Mouse (Mus musculus): Measurements from ENCODE around the gene Vstm4. TPM values are rescaled to one million over a fixed set of nuclear protein-coding genes. Genes with fewer than 3 reads are reported as not detected.

Gene Vstm4
- polyA plus RNA-seq, 1 experiment: not detected

DNA sequence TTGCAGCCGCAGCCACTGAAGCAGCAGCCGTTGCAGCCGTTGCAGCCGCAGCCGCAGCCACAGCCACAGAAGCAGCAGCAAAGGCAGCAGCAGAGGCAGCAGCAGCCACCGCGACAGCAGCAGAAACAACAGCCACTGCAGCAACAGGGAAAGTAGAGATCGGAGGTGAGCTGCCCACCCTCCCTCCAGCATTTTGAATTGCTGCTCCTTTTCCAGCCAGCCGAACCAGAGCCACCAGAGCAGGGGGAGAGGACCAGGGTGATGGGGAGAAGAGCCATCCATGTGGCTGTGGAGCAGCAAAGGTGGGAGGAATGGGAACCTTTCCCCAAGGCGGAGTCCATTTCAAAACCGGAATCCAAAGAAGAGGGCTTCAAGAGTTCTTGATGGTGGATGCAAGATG, 20.4 kb upstream of the Vstm4 start:
- no peak for TF ChIP-seq GATA1 (IDR thresholded peaks at IDR 0.05; ENCODE audit: low read length)

DNA sequence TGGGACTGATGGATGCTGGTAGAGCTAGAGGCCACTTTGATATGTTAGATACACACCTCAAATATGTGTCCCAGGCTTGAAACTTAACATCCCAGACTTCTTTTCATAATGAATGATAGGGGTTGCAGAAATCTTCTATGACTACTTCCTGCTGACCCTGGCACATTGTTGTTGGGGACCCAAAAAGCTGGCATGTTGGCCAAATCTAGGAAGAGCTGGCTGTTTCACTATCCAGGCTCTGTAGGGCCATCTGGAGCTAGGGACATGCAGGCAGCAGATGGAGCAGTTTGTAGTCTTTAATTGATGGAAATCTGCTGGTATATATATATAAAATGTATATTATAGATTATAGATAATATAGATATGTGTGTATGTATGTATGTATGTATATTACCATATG, 14.5 kb upstream of the Vstm4 start:
- TF ChIP-seq GATA1 (IDR thresholded peaks at IDR 0.05; ENCODE audit: low read length): no peak

DNA sequence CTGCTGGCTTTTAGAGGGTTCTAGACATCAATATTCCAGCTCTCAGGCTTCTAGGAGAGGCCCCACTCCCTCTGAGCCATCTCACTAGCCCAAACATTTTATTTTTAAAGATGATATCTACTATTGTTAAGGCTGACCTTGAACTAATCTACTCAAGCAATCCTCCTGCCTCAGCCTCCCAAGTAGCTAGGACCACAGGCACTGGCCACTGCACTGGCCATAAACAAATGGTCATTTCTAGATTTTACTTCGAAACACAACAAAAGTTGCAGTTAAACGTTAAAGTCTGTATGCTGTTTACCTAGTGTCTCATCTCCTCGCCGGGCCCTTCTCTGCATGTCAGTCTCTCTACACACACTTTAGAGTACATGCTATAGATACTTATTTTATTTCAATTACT, 2.5 kb upstream of the Vstm4 start:
- TF ChIP-seq GATA1 (IDR thresholded peaks at IDR 0.05; ENCODE audit: low read length): no peak

DNA sequence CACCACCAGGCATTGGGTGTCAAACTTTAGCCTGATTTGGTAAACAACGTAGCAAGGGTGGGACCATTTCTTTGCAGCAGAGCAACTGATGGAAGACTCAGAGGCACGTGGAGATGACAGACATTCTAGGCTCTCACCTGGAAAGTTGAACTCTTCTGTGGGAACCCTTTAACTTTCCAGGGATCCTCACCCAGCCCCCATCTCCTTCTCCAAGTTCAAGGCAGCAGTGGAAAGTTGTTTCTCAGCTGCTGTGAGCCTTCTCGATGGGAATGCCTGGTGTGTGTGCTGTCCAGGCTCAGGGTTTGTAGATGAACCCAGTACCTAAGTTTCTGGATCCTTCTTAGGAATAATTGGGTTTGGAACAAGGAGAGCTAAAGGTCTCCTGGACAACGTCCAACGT, 310 bp upstream of the Vstm4 start:
- no peak for TF ChIP-seq GATA1 (IDR thresholded peaks at IDR 0.05; ENCODE audit: low read length)

DNA sequence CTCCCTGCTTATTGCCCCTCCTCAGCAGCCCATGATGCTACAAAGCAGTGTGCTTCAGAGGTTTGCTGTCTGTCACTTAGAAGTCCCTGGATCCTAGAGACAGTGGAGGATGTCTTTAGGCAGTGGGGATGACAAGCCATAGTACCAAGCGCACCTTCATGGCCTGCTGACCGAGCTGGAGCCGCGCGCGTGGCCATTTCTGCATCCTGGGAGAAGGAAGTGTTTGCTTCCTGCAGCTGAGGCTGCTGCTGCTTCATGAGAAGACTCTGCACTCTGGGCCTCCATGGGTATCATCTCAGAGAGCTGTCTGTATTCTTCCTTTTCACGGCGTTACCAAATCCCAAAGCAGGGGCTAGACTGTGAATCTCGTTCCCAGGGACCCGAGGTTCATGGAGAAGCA, 1.8 kb downstream of the Vstm4 start:
- no peak for TF ChIP-seq GATA1 (IDR thresholded peaks at IDR 0.05; ENCODE audit: low read length)

DNA sequence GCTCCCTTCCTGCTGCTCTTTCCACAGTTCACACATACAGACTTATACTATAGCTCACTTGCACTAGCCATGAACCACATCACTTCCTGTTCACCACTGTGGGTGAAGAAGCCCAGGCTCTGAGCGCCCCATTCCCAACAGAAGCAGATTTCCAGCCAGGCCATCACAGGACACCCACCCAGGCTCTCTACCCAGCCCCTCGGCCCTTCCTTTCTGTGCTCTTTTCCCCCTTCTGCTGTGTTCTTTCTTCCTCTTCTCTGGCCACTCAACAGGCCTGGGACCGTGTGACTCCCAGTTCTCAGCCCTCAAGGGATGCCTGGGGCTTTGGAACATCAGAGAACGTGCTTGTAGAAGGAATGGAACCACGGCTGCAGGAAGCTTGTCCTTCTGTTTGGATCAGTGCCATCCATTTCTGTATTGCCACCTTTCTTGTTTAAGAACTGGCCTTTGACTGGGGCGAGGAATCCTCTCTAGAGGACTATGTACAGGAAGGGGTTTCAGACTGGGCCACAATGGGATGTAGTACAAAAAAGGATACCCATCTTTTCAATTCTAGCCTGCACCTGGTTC, 2.5 kb downstream of the Vstm4 start:
- no peak for TF ChIP-seq GATA1 (IDR thresholded peaks at IDR 0.05; ENCODE audit: low read length)

DNA sequence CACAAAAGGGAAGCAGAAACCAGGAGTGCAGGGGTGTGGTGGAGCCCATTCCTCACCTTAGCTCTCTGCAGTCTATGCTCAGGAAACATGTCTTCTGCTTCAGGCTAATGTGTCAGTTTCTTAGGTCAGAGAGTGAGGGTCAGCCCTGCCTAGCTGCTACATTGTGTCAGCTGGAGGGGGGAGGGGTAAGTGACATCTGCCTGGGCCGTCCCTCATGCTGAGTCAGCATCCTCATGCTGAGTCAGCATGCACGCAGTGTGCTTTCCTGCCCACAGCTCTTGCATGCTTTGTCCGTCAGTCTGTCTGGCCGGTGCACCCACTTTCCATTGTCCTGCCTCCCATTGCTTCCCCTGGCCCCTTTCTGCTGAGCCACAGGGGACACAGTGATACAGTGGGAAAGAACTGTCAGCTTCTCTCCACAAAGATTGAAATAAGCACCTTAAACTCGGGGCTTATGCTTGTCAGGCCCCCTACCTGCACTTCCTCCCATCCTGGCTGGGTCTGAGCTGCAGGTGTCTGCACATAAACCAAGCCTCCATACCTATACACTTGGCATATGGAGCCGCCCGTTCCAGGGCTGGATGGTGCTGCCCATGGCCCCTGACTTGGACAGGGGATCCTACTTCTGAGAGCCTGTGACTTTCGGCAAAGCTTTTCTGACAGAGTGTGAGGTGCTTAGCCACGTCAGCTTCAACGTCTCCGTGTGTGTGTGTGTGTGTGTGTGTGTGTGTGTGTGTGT, 3.4 kb downstream of the Vstm4 start:
- no peak for TF ChIP-seq GATA1 (IDR thresholded peaks at IDR 0.05; ENCODE audit: low read length)

DNA sequence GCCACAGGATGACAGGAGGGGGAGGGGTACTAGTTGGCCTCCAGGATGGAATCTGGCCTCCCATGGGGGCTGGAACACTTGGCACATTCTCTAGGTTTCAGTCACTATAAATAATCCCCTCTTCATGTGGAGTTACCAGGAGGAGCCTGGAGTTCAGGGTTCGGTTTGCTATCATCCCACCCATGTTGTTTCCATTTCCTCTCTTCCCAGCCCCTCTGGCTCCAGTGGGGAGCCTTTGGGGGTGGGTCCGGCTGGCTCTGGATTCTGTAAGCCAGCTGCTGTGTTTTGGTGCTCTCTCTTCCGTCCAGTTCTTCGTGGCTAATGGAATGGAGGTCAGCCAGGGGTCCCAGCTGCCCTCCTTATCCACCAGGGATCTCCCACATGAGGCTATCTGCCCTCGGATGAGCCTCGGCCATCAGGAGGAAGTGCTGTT, 4.6 kb downstream of the Vstm4 start:
- TF ChIP-seq GATA1 (IDR thresholded peaks at IDR 0.05; ENCODE audit: low read length): no peak

DNA sequence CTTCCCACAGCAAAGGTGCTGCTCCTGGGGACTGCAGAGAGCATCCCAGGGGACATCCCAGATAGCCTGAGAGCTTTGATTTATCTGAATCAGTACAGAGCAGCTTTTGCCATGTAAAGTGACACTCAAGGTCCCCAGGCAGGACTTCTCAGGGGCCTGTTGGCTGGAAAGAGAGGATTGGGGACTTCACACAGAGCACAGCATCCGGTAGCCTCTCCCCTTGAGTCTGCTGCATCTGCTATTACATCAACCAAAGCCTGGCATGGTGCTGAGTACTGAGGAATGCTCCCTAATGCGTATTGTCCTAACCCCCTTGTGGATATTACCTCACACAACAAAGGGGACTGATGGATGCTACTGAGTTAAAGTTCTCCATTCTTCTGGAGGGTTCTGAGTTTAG, 5.1 kb downstream of the Vstm4 start:
- TF ChIP-seq GATA1 (IDR thresholded peaks at IDR 0.05; ENCODE audit: low read length): no peak

DNA sequence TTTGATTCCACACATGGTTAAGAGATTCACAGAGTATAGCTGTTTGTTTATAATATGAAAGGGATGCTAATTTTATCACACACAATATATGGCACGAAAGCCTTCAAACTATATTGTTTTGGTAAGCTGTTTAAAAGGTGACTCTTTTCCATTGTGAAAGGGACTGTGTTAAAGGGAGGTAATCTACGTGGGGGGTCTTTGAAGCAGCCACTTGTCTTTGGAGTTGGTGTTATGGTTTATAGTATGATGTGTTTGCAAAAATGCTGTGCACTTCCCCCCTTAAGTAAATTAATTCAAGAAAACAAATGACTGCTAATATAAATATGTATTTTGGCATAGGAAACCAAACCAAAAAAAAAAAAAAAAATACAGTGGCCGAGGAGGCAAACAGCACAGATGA, 8.8 kb downstream of the Vstm4 start:
- TF ChIP-seq GATA1 (IDR thresholded peaks at IDR 0.05; ENCODE audit: low read length): no peak

DNA sequence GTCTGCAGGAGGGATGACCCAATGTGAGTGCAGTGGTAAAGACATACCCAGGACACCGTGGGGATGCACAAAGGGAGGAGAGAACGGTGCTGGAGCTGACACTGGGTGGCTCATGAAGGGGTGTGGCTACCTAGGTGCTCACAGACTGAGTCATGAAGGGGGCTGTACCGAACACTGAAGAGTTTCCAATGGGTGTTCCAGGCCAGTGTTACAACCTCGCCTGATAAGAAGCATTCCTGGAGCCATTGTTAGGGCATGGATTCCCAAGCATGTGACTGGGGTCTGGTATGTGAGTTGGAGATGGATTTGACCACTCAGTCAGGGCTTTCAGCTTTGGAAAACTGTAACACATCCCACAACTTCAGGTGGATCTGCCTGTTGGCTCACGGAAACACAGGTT, 15.4 kb downstream of the Vstm4 start:
- no peak for TF ChIP-seq GATA1 (IDR thresholded peaks at IDR 0.05; ENCODE audit: low read length)

DNA sequence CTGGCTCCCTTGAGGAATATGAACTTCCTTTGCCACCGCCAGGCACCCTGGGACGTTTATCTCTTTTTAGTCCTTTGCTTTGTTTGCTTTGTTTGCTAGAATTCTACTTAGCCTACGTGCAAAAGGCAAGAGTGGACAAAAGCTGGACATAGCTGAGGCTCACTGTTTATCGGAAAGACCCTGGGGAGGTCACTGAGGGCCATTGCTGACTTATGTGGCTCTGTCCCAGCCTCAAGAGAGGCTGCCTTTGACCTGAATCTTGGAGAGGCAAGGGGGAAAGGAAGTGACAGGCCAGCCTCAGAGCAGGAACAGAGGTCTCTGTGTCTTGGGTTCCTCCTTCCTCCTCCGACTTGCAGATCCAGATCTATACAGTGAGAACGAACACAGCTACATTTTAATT, 21.0 kb downstream of the Vstm4 start:
- no peak for TF ChIP-seq GATA1 (IDR thresholded peaks at IDR 0.05; ENCODE audit: low read length)

DNA sequence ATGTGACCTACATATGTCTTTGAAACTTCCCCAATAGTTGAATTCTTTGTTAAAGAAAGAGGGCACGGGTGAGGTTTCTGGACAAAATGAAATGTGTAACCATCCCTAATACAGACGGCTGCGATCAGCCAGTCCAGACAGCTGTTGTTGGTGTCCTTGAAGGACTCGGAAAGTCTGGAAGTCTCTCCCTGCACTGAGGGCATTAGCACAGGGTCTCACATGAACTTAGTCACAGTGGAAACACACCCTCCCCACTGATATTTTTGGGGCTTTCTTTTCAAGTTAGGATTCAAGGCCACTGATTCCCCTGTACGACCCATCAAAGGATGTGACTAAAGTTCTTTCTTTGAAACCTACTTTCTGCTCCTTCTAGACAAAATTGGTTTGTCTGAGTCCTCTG, 23.8 kb downstream of the Vstm4 start:
- TF ChIP-seq GATA1 (IDR thresholded peaks at IDR 0.05; ENCODE audit: low read length): no peak

DNA sequence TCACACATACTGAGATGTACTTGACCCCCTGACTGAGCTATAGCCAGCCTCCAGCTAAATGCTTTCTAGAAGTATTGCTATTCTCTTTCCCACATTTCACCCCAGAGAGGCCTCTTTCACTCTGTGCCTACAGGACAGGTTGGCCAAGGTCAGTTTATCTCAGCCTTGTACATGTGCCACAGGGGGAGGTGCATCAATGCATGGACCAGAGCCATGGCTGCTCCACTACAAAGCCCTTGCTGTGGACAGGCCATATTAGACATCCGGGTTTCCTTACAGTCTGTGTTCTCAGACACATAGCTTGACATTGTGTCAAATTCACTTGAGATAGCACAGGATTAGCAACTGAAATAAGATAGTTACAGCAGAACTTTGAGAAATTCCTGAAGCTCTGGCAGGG, 25.1 kb downstream of the Vstm4 start:
- TF ChIP-seq GATA1 (IDR thresholded peaks at IDR 0.05; ENCODE audit: low read length): no peak

DNA sequence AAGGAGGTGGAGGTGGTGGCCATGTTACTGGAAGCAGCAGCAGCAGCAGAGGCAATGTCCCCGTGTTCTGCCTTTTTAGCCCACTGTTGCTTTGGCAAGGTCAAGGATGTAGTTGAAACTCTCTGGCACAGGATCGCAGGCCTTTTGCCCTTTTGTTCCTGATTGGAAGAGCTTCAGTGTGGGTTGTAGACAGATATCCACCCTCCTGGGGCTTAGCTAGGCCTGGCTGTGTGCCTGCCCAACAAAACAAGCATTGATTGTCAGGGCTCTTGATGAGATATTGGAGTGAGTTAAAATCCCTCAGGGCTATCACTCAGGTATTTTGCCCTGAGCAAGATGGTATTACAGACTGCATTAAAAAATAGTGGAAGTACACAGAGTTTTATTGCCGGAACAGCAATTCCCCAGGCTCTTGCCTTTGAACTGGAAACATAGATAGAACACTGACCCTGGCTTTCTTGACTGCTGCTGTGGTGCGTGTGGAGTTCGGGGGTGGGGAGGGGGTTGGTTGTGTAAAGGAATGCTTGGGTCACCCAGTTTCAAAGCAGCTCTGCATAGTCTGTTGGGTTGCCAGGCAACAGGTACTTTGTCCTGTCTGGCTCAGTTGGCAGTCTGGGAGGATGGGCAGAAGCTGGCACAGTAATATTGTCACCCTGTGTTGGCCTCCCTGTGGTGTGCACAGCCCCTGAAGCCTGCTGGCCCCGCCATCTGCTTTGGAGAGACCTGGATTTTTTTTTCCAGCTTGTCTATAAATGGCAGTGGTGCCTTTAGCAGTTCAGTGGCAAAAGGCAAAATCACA, 32.5 kb downstream of the Vstm4 start:
- no peak for TF ChIP-seq GATA1 (IDR thresholded peaks at IDR 0.05; ENCODE audit: low read length)

DNA sequence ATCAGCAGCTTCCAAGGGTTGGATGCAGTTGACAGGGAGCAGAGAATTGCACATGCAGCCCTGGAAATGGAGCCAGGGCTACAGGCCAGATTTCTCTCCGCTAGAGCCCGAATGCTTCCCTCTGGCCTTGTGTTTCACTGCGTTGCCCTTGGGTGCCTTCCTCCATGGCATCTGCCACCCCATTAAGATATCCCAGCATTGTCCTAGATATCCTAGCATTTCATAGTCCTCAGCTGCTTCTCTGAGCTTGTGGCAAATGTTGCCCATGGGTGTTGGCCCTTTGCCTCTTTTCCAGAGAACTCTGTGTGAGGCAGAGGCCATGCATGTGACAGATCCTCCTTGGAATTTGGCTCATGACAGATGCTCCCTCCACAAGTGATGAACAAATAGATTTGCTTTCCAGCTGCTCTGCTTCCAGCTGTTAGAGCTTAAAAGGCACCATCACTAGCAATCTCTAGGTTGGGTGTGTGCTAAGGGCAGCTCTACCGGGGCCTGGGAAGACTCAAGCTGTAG, 37.8 kb downstream of the Vstm4 start:
- TF ChIP-seq GATA1 (IDR thresholded peaks at IDR 0.05; ENCODE audit: low read length): no peak

Measured in G1E-ER4 (cell line).